Mouse (Mus musculus) testis, adult 10 weeks (tissue): ENCODE results near the gene Ephx3. TPM values are rescaled to one million over a fixed set of nuclear protein-coding genes. Genes with fewer than 3 reads are reported as not detected.

Source experiments
- polyA plus RNA-seq: library from polyadenylated mRNA; stranded (reverse); fragments of 350-450 nt; fragmentation: Illumina TruSeq; extraction: RNeasy Lipid Tissue Mini Kit (QIAGEN cat#74804); gene quantifications from one replicate; pipeline ENCODE4 v1.2.3, GENCODE M21; 2014; ENCODE audit warnings: low read depth, low replicate concordance

Gene Ephx3
- polyA plus RNA-seq: not detected

GRCm38 (mm10) chr17:32188863-32189636 lies at the start of gene Ephx3:
Gene Ephx3 (minus strand): TSS chr17:32189549.

GRCm38 (mm10) chr17:32166687-32167086 lies 22.7 kb downstream of the Ephx3 start, which contains the start of gene Notch3:
Gene Notch3 (minus strand): TSS chr17:32166852.

Other genes with a start within 250 kb of the Ephx3 start
- 3.0 TPM for gene Rrp1b, start 153.4 kb downstream of the Ephx3 start, polyA plus RNA-seq
- 40.0 TPM for gene Hsf2bp, start 153.2 kb downstream of the Ephx3 start, polyA plus RNA-seq
- gene Notch3, start 22.7 kb downstream of the Ephx3 start, polyA plus RNA-seq: 0.07 TPM
- 12.1 TPM for gene Brd4, start 95.2 kb upstream of the Ephx3 start, polyA plus RNA-seq
- gene Akap8, start 131.7 kb upstream of the Ephx3 start, polyA plus RNA-seq: 43.5 TPM
- 55.1 TPM for gene Akap8l, start 161.1 kb upstream of the Ephx3 start, polyA plus RNA-seq
- gene Wiz, start 199.9 kb upstream of the Ephx3 start, polyA plus RNA-seq: 1.4 TPM
- 1.0 TPM for gene Rasal3, start 214.0 kb upstream of the Ephx3 start, polyA plus RNA-seq
- gene Pglyrp2, start 234.6 kb upstream of the Ephx3 start, polyA plus RNA-seq: 0.18 TPM